Mouse (Mus musculus) liver, embryonic 14.5 days (tissue): ENCODE measurements around the gene Mid1. TPM values are rescaled to one million over a fixed set of nuclear protein-coding genes. Genes with fewer than 3 reads are reported as not detected.

Experiments used
- ATAC-seq: fragments of 200-750 bp; cut with Nextera tagmentation; 2 replicates; pipeline ENCODE4 v1.8.0; 2017; ENCODE audit warnings: moderate number of reproducible peaks, mild to moderate bottlenecking, moderate library complexity; ENCODE audit not compliant: insufficient read depth
- DNase-seq, 3 experiments: peaks; one replicate each; pipeline ENCODE4 v3.0.0-alpha.2; 2012 to 2013; ENCODE audit warnings: low read depth in 3 of 3, low spot score in 3 of 3
- H3K27ac ChIP-seq: fragments of 300-500 bp; sonication (generic); 2 replicates; pipeline ENCODE4 v1.5.1; 2014; ENCODE audit warnings: moderate library complexity, mild to moderate bottlenecking, control low read depth, inconsistent platforms
- H3K27me3 ChIP-seq: fragments of 300-500 bp; sonication (generic); 2 replicates; pipeline ENCODE4 v1.6.1; 2014; ENCODE audit warnings: mild to moderate bottlenecking, low read length, moderate library complexity; ENCODE audit not compliant: control insufficient read depth, insufficient read depth
- H3K36me3 ChIP-seq: fragments of 300-500 bp; sonication (generic); replicated peaks from 2 replicates; pipeline ENCODE4 v1.6.1; 2014; ENCODE audit warnings: low read depth; ENCODE audit not compliant: control insufficient read depth, insufficient read depth
- H3K4me1 ChIP-seq, 2 experiments: fragments of 200-500 bp in 1 of 2; fragments of 300-500 bp in 1 of 2; sonication (generic) in 1 of 2; replicated peaks; 2 replicates each; pipeline ENCODE4 v1.6.1; 2012 to 2014; ENCODE audit warnings: antibody characterized with exemption in 1 of 2, inconsistent platforms in 1 of 2, low read length in 1 of 2; ENCODE audit not compliant: control insufficient read depth in 2 of 2, insufficient read depth in 2 of 2
- H3K4me2 ChIP-seq: fragments of 300-500 bp; sonication (generic); 2 replicates; pipeline ENCODE4 v1.6.1; 2014; ENCODE audit warnings: low read depth, mild to moderate bottlenecking, control low read depth, moderate library complexity
- H3K4me3 ChIP-seq, 2 experiments: fragments of 200-500 bp in 1 of 2; fragments of 300-500 bp in 1 of 2; sonication (generic) in 1 of 2; 2 replicates each; pipeline ENCODE4 v1.5.1; 2012 to 2014; ENCODE audit warnings: low read depth in 2 of 2, low read length in 2 of 2, mild to moderate bottlenecking in 2 of 2, control low read depth in 1 of 2, inconsistent platforms in 1 of 2, moderate library complexity in 1 of 2; ENCODE audit not compliant: insufficient read depth in 1 of 2
- H3K9ac ChIP-seq: fragments of 300-500 bp; sonication (generic); replicated peaks from 2 replicates; pipeline ENCODE4 v1.6.1; 2014; ENCODE audit warnings: mild to moderate bottlenecking, control low read depth, moderate library complexity
- H3K9me3 ChIP-seq: fragments of 300-500 bp; sonication (generic); 2 replicates; pipeline ENCODE4 v1.6.1; 2016; ENCODE audit warnings: low read length, mixed read lengths; ENCODE audit not compliant: control insufficient read depth
- CTCF ChIP-seq: IDR thresholded peaks from 2 replicates; pipeline ENCODE4 v1.5.1; 2016; ENCODE audit warnings: antibody characterized with exemption, low read depth, control low read depth
- EP300 ChIP-seq: IDR thresholded peaks from 2 replicates; pipeline ENCODE4 v1.6.1; 2016; ENCODE audit warnings: antibody characterized with exemption, low read depth
- WGBS: fragments of 180-500 bp; shearing (Covaris S2); extraction: QIAGEN DNeasy Blood & Tissue Kit; methylation state at CpG from one replicate; pipeline ENCODE4 v1.1.7; 2014; ENCODE audit not compliant: insufficient replicate concordance; 5-methylcytosine and 5-hydroxymethylcytosine counted together
- polyA plus RNA-seq, 2 experiments: library from polyadenylated mRNA; depleted of rRNA in 1 of 2; stranded (reverse) in 1 of 2; unstranded in 1 of 2; fragments of >200 nt; fragmentation: Nextera tagmentation in 1 of 2; extraction: Ambion mirVana in 1 of 2; gene quantifications; 2 replicates each; pipeline versions ENCODE4 v1.2.1 to v1.2.3; 2012 to 2014

Mid1 gene
- polyA plus RNA-seq, 2 experiments, result 1.1 to 1.2 TPM

DNA sequence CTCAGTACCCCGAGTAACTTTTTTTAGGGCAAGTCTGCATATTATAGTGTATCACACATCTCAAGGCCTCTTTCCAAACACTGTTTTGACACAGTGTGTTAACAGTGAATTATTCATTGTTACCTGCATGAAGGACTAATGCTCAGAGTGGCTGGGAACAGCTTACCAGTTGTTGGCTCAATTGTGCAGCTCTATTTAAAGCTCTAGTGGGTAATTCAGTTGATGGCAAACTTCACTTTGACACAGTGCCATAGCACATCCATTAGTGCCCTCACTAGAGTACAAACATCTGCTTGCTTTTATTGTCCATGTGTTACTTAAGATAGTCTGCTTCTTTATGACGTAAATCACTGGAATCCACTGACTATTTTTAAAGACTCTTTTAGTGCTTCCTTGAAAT is 6.7 kb downstream of the Mid1 start:
- WGBS, result 54% methylated on average over 2 of the region's 2 CpGs
- Histone ChIP-seq H3K4me3 (no peak overlapping the region), H3K4me2 (no peak overlapping the region), H3K4me1 (no peaks in the 10 kb centered on the region), H3K9me3 (no peaks in the 10 kb centered on the region), H3K9ac (no peak overlapping the region), H3K27me3 (no peaks in the 10 kb centered on the region), H3K27ac (no peak overlapping the region), H3K36me3 (no peaks in the 10 kb centered on the region)
- no peak for DNase-seq
- ATAC-seq, result peak; percentile 45; the same call in 1 of the 2 replicates
- TF ChIP-seq CTCF, result no peak
- no peak for TF ChIP-seq EP300

DNA sequence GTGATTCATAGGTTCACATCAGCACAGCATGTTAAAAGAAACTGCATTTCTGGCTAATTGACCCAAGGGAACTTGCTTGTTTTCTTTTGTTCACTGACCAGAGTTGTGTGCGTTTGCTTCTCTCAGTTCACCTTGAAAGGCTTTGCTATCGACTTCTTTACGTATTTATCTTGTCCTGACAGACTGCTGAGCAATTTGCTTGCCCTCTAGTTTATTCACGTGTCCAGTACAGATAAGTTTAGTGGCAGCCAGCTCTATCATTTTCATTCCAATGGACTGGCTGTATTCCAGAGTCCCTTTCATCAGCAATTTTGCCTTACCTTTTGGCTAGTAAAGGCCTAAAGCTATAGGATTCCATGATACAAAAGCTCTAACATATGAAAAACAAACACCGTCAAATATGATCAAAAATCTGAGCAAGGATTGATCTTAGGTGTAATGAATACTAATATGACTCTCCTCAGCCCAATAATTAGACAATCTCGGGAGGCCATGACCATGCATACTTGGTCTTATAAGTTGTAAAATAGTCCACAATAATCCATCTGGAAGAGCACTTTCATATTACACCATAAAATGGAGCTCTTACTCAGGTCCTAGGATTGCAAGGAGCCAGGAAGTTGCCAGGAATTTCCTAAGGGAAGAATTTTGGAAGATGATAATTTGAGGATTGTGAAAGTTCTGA is 7.4 kb downstream of the Mid1 start:
- Histone ChIP-seq H3K27ac (no peak overlapping the region), H3K27me3 (no peaks in the 10 kb centered on the region), H3K9me3 (no peaks in the 10 kb centered on the region), H3K4me3 (no peak overlapping the region), H3K4me2 (no peak overlapping the region), H3K36me3 (no peaks in the 10 kb centered on the region), H3K4me1 (no peaks in the 10 kb centered on the region), H3K9ac (no peak overlapping the region)
- DNase-seq (peak in 2 of 3 experiments; percentile 17 to 18), ATAC-seq (peak; percentile 83)
- TF ChIP-seq EP300 (peak; percentile 49), CTCF (no peak)
- 46% methylated on average over 6 of the region's 6 CpGs for WGBS

DNA sequence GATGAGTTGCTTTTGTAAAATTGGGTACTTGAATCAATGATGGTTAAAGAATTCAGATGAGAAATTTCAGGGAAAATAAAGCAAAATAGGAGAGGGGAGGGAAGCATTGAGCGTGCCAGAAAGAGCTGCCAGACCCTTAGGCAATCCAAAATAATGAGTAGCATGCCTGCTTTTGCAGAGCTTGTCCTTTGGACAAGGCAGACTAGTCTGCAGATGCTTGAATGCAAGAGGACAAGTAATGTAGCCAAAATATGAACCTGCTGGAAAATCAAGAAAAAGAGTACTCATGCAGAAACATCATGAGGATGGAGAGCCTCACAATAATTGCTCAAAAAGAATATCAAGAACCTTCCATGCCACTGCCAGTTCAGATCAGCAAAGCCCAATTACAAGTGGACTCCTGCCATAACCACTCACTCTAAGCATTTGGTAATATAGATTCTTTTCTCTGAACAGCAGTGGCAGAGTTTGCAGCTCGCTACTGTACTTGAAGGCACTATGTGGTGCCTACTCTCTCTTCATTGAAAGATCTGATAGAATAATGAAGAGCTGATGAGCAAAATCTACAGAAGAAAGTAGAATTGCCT is 19.1 kb downstream of the Mid1 start:
- DNase-seq (no peak), ATAC-seq (no peak)
- no peak overlapping the region for H3K4me3 ChIP-seq
- H3K36me3 ChIP-seq, result no peaks in the 10 kb centered on the region
- WGBS, result 54% methylated on average over 2 of the region's 2 CpGs
- H3K4me1 ChIP-seq, result no peaks in the 10 kb centered on the region
- H3K27me3 ChIP-seq, result no peaks in the 10 kb centered on the region
- no peak overlapping the region for H3K4me2 ChIP-seq
- no peak overlapping the region for H3K27ac ChIP-seq
- no peak overlapping the region for H3K9ac ChIP-seq
- TF ChIP-seq CTCF (no peak), EP300 (no peak)
- no peaks in the 10 kb centered on the region for H3K9me3 ChIP-seq

DNA sequence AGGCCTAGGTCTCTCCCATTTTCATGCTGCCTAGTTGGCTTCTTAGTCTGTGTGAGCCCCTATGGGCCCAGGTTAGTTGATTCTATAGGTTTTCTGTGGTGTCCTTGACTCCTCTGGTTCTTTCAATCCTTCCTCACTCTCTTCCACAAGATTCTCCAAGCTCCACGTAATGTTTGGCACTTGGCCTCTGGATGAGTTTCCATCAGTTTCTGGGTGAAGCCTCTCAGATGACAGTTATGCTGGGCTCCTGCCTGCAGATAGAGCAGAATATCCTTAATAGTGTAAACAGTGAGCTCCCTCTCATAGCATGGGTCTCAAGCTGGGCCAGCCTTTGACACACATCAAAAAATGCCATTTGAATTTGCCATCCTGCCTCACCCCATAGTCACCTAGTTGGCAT is 38.5 kb downstream of the Mid1 start:
- Histone ChIP-seq H3K4me1 (no peaks in the 10 kb centered on the region), H3K4me2 (no peak overlapping the region), H3K27ac (no peak overlapping the region), H3K9me3 (no peaks in the 10 kb centered on the region), H3K36me3 (no peaks in the 10 kb centered on the region), H3K27me3 (no peaks in the 10 kb centered on the region), H3K4me3 (no peak overlapping the region), H3K9ac (no peak overlapping the region)
- no peak for ATAC-seq
- no peak for TF ChIP-seq CTCF
- no peak for TF ChIP-seq EP300
- WGBS, result 63% methylated on average over 1 of the region's 1 CpGs
- no peak for DNase-seq

DNA sequence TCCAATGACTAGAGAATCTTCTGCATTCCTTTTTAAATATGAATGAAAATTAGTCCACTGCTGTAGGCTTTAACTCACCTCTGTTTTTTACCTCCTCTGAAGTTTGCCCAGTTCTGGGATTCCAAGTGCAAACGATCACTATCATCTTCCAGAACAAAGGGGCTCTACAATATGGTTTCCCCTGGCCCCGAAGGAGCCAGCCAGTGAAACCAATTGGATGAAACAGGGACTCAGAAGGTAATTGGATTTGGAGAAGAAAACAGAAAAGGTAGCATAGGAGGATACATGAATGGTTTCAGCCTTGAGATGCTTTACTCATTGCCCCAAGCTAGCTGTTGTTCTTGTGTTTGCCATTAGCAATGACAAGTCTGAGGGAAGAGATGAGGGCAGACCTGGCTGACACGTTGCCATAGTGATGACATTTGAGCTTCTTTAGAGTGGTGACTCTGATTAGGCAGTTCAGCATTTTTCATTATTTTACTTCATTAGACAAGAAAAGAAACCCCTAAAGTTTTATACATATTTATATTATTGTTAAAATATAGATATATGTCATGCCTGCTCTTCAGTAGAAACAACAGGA is 50.5 kb downstream of the Mid1 start:
- Histone ChIP-seq H3K9me3 (no peaks in the 10 kb centered on the region), H3K9ac (no peak overlapping the region), H3K4me3 (no peak overlapping the region), H3K27ac (no peak overlapping the region), H3K36me3 (no peaks in the 10 kb centered on the region), H3K4me1 (no peaks in the 10 kb centered on the region), H3K27me3 (no peaks in the 10 kb centered on the region), H3K4me2 (no peak overlapping the region)
- TF ChIP-seq EP300 (no peak), CTCF (no peak)
- 33% methylated on average over 3 of the region's 3 CpGs for WGBS
- ATAC-seq (no peak), DNase-seq (no peak)
